Mouse (Mus musculus): ENCODE data around the gene Nxf2. TPM values are rescaled to one million over a fixed set of nuclear protein-coding genes. Genes with fewer than 3 reads are reported as not detected.

The Nxf2 gene
- polyA plus RNA-seq, 1 experiment: 0.10 TPM

DNA sequence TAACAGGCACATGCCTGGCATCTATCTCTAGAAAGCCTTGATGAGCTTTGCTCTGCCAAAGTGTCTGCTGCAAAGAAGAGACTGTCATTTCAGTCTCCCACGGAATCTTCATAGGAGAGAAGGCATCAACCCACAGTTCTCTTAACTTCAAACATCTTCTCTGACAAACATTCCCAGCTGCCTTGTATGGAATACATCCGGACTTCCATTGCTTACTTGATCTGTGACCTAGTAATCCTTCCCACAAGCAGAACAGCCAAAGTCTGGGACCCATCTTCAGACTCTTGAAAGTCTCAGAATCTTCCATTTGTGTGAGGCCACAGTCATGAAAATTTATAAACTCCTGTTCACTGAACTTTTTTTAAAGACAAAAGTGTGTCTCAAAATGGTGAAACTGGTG lies 51.7 kb downstream of the Nxf2 start:
- 65% methylated on average over 2 of the region's 2 CpGs for WGBS
- Histone ChIP-seq H3K27me3 (ENCODE audit: control insufficient read depth, insufficient read depth, low read length) (no peaks in the 10 kb centered on the region), H3K4me3 (replicated peaks; ENCODE audit: insufficient read depth, low read depth, low read length) (no peak overlapping the region), H3K4me1 (ENCODE audit: control insufficient read depth, insufficient read depth, low read length) (no peaks in the 10 kb centered on the region), H3K27ac (ENCODE audit: insufficient read depth, low read length) (no peak overlapping the region)
- TF ChIP-seq POLR2A (IDR thresholded peaks at IDR 0.05; ENCODE audit: borderline replicate concordance, insufficient read depth, low read length) (no peak), CTCF (IDR thresholded peaks at IDR 0.05; ENCODE audit: borderline replicate concordance, insufficient read depth, low read depth, low read length) (no peak)
- no peak for DNase-seq

DNA sequence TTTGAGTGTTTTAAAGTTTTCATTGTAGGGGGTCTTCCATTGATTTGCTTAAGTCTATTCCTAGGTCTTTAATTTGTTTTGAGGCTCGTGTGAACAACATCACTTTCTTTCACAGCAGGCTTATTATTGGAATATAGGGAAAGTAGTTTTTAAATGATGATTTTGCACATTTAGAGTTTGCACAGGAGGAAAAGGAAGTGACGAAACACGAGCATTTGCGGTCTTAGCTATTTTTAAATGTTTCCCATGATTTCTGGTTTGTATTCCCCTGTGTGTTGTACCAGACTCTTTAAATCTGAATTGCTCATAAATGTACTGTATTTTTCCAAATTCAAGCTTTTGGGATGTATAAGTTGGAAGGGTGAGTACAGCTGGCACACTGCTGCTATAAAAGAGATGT lies 54.2 kb downstream of the Nxf2 start:
- WGBS: 83% methylated on average over 4 of the region's 4 CpGs
- no peak overlapping the region for H3K4me3 ChIP-seq (replicated peaks; ENCODE audit: insufficient read depth, low read depth, low read length)

More for the DNA sequence above, 54.2 kb downstream of the Nxf2 start:
- TF ChIP-seq CTCF (IDR thresholded peaks at IDR 0.05; ENCODE audit: borderline replicate concordance, insufficient read depth, low read depth, low read length) (no peak), POLR2A (IDR thresholded peaks at IDR 0.05; ENCODE audit: borderline replicate concordance, insufficient read depth, low read length) (no peak)
- no peak for DNase-seq
- Histone ChIP-seq H3K4me1 (ENCODE audit: control insufficient read depth, insufficient read depth, low read length) (no peaks in the 10 kb centered on the region), H3K27ac (ENCODE audit: insufficient read depth, low read length) (no peak overlapping the region), H3K27me3 (ENCODE audit: control insufficient read depth, insufficient read depth, low read length) (no peaks in the 10 kb centered on the region)

Other genes with a start within 250 kb of the Nxf2 start
- 72.1 and 76.4 TPM in 2 replicates for gene Armcx1, start 246.8 kb downstream of the Nxf2 start, polyA plus RNA-seq (2012; rRNA removed)
- gene Armcx6, start 213.3 kb downstream of the Nxf2 start, polyA plus RNA-seq (2012; rRNA removed): 10.1 and 11.6 TPM in 2 replicates
- 62.2 and 66.1 TPM in 2 replicates for gene Armcx3, start 208.2 kb downstream of the Nxf2 start, polyA plus RNA-seq (2012; rRNA removed)
- 40.9 and 41.4 TPM in 2 replicates for gene Armcx2, start 155.5 kb downstream of the Nxf2 start, polyA plus RNA-seq (2012; rRNA removed)
- 6.9 TPM in 2 replicates for gene Zmat1, start 44.5 kb upstream of the Nxf2 start, polyA plus RNA-seq (2012; rRNA removed)
- gene Gm15023, start 212.9 kb upstream of the Nxf2 start, polyA plus RNA-seq (2012; rRNA removed): not detected in 2 replicates
- 92.1 and 105 TPM in 2 replicates for gene Tceal6, start 245.9 kb upstream of the Nxf2 start, polyA plus RNA-seq (2012; rRNA removed)

All from cerebellum, adult 2 months (tissue).